Mouse (Mus musculus) spleen, adult 2 months (tissue): ENCODE results near the gene Banf1.

Experiments used
- CTCF ChIP-seq: fragments of 200-500 bp; IDR thresholded peaks from 2 replicates; pipeline ENCODE4 v1.5.1; 2011; ENCODE audit warnings: mild to moderate bottlenecking, inconsistent platforms; ENCODE audit not compliant: insufficient read depth, insufficient read length, insufficient replicate concordance; ENCODE audit errors: extremely low read depth
- POLR2A ChIP-seq: fragments of 200-500 bp; IDR thresholded peaks from 2 replicates; pipeline ENCODE4 v1.6.1; 2011; ENCODE audit warnings: low read depth, low read length, inconsistent platforms

DNA sequence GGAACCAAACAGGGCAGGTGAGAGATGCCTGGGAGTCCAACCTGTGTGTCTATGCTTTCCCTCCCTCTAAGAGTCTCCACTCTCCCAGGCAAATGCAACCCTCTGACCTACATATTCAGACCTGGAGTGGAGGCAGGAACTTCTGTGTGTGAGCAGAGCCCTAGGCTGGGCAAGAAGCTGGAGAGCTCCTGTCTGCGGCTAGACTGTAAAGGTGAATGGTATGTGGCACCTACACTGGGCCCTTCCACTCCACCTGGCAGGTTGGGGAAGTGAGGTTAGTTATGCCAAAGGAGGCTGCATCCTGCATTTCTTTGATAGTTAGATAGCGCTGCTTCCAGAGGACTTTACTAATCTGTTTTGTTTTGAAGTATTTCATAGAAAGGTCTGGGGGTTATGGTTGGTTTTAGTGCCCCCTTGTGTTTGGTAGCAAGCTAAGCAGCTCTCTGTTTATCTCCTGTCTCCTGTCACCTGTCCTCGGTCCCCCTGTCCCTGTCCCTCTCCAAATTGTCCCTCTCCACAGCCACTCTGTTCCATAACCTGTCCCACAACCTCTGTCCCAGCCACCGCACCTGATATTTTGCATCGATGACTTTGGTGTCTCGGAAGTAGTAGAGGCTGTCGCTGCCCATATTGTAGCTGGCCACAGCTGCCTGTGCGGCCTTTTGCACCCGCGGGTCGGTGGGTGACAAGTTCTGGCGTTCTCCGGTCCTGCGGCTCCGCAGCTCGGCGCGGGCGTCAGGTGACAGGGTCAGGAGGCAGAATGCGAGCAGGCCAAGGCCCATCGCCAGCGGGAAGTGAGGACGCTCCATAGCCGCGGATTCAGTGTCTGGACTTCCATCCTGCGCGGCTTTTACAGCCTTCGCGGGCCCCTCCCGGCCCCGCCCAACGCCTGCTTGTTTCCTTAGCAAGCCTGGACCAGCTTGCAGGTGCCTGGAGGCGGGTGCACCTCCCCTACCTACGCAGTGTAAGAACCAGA, 18.2 kb downstream of the Banf1 start:
- TF ChIP-seq POLR2A, result no peak
- TF ChIP-seq CTCF, result no peak
